Mouse (Mus musculus) CH12.LX (cell line): ENCODE results near the gene Exosc6. TPM values are rescaled to one million over a fixed set of nuclear protein-coding genes. Genes with fewer than 3 reads are reported as not detected.
"Not testable (repeated sequence)": the region's sequence is repeated elsewhere in the genome, so short reads cannot be mapped to it uniquely, and the experiment has no call there.

Experiments used
- DNase-seq: peaks from one replicate; pipeline ENCODE4 v3.0.0-alpha.2; 2013; ENCODE audit errors: extremely low read depth
- H3K27ac ChIP-seq: 2 replicates; pipeline ENCODE4 v1.5.1; 2012; ENCODE audit warnings: low read depth, mild to moderate bottlenecking, control low read depth, moderate library complexity; ENCODE audit not compliant: insufficient read depth
- H3K27me3 ChIP-seq: replicated peaks from 2 replicates; pipeline ENCODE3; 2012; ENCODE audit warnings: inconsistent platforms
- H3K36me3 ChIP-seq, 2 experiments: replicated peaks in 1 of 2; 2 replicates each; pipeline versions ENCODE3 to v1.6.1; 2012; ENCODE audit warnings: inconsistent platforms in 1 of 2, low read length in 1 of 2, mild to moderate bottlenecking in 1 of 2, mixed read lengths in 1 of 2, moderate library complexity in 1 of 2; ENCODE audit not compliant: control insufficient read depth in 1 of 2, insufficient read depth in 1 of 2
- H3K4me1 ChIP-seq, 2 experiments: 2 replicates each; pipeline ENCODE4 v1.6.1; 2012; ENCODE audit warnings: inconsistent platforms in 1 of 2, moderate library complexity in 1 of 2; ENCODE audit not compliant: insufficient read depth in 2 of 2, control insufficient read depth in 1 of 2
- H3K4me2 ChIP-seq: 2 replicates; pipeline ENCODE4 v1.6.1; 2012; ENCODE audit warnings: low read depth, mild to moderate bottlenecking, control low read depth; ENCODE audit not compliant: poor library complexity, insufficient read depth, severe bottlenecking
- H3K4me3 ChIP-seq, 3 experiments: fragments of 150-350 bp in 1 of 3; sonication (generic) in 1 of 3; replicated peaks in 1 of 3; 2 replicates each; pipeline versions ENCODE3 to v1.5.1; 2011 to 2012; ENCODE audit warnings: low read depth in 2 of 3, low read length in 2 of 3, mild to moderate bottlenecking in 2 of 3, moderate library complexity in 2 of 3, control low read depth in 1 of 3, improper control_type of control experiment in 1 of 3, inconsistent platforms in 1 of 3, mixed read lengths in 1 of 3; ENCODE audit not compliant: poor library complexity in 1 of 3
- H3K79me2 ChIP-seq: replicated peaks from 2 replicates; pipeline ENCODE4 v1.6.1; 2012; ENCODE audit warnings: mild to moderate bottlenecking, moderate library complexity; ENCODE audit not compliant: control insufficient read depth, poor library complexity, insufficient read depth, severe bottlenecking; ENCODE audit errors: extremely low read depth
- H3K9ac ChIP-seq: 2 replicates; pipeline ENCODE4 v1.6.1; 2012; ENCODE audit warnings: low read depth, mild to moderate bottlenecking, control low read depth, moderate library complexity; ENCODE audit not compliant: insufficient read depth
- H3K9me3 ChIP-seq: replicated peaks from 2 replicates; pipeline ENCODE3; 2012; ENCODE audit warnings: low read length, inconsistent platforms, mixed read lengths
- CTCF ChIP-seq, 2 experiments: IDR thresholded peaks in 1 of 2; conservative IDR thresholded peaks in 1 of 2; 2 replicates each; pipeline ENCODE4 v1.5.1; 2011 to 2012; ENCODE audit warnings: low read depth in 2 of 2, low read length in 2 of 2, improper control_type of control experiment in 1 of 2, inconsistent platforms in 1 of 2, mild to moderate bottlenecking in 1 of 2, moderate library complexity in 1 of 2
- E2F4 ChIP-seq: IDR thresholded peaks from 2 replicates; pipeline ENCODE4 v1.6.1; 2011; ENCODE audit warnings: low read depth, low read length, improper control_type of control experiment; ENCODE audit not compliant: insufficient replicate concordance
- GABPA ChIP-seq: IDR thresholded peaks from 2 replicates; pipeline ENCODE4 v1.6.1; 2012; ENCODE audit warnings: low read depth, low read length, improper control_type of control experiment, inconsistent platforms; ENCODE audit not compliant: insufficient replicate concordance
- IRF4 ChIP-seq: IDR thresholded peaks from 2 replicates; pipeline ENCODE4 v1.6.1; 2014; ENCODE audit warnings: low read depth, mild to moderate bottlenecking, inconsistent platforms, low read length, improper control_type of control experiment
- JUND ChIP-seq: conservative IDR thresholded peaks from 2 replicates; pipeline ENCODE4 v1.6.1; 2011; ENCODE audit warnings: low read depth, low read length, improper control_type of control experiment
- KAT2A ChIP-seq: IDR thresholded peaks from 2 replicates; pipeline ENCODE4 v1.6.1; 2012; ENCODE audit warnings: low read length, improper control_type of control experiment, inconsistent platforms; ENCODE audit not compliant: insufficient replicate concordance
- MAFK ChIP-seq: IDR thresholded peaks from 2 replicates; pipeline ENCODE4 v1.6.1; 2011; ENCODE audit warnings: low read length, improper control_type of control experiment; ENCODE audit not compliant: insufficient replicate concordance
- MXI1 ChIP-seq: IDR thresholded peaks from 2 replicates; pipeline ENCODE4 v1.6.1; 2011; ENCODE audit warnings: mild to moderate bottlenecking, low read depth, low read length, improper control_type of control experiment
- SIN3A ChIP-seq: IDR thresholded peaks from 2 replicates; pipeline ENCODE4 v1.6.1; 2012; ENCODE audit warnings: low read length, improper control_type of control experiment, inconsistent platforms
- SMC3 ChIP-seq: IDR thresholded peaks from 2 replicates; pipeline ENCODE4 v1.6.1; 2011; ENCODE audit warnings: low read depth, low read length, improper control_type of control experiment
- TBP ChIP-seq: conservative IDR thresholded peaks from 2 replicates; pipeline ENCODE4 v1.6.1; 2011; ENCODE audit warnings: low read depth, low read length, improper control_type of control experiment
- TCF12 ChIP-seq: IDR thresholded peaks from 2 replicates; pipeline ENCODE4 v1.6.1; 2014; ENCODE audit warnings: low read depth, mild to moderate bottlenecking, inconsistent platforms, low read length, improper control_type of control experiment
- USF1 ChIP-seq: IDR thresholded peaks from 2 replicates; pipeline ENCODE4 v1.6.1; 2014; ENCODE audit warnings: low read depth, mild to moderate bottlenecking, inconsistent platforms, low read length, improper control_type of control experiment
- USF2 ChIP-seq: conservative IDR thresholded peaks from 2 replicates; pipeline ENCODE4 v1.6.1; 2011; ENCODE audit warnings: low read depth, low read length, improper control_type of control experiment
- dilution Hi-C: fragments of 300-500 bp; cut with MboI; formaldehyde crosslinking; loops from 2 replicates; pipeline ENCODE4 v1.14.3; 2020; ENCODE audit warnings: low sequenced_read_pairs; ENCODE audit not compliant: extremely low pct_unique_long_range_greater_than_20kb, extremely low pct_ligation_motif_present
- in situ Hi-C: fragments of 300-500 bp; cut with MboI; formaldehyde crosslinking; loops from 3 replicates; pipeline ENCODE4 v1.14.3; 2019; ENCODE audit warnings: low sequenced_read_pairs, low pct_ligation_motif_present, low pct_unique_long_range_greater_than_20kb, mixed read lengths
- polyA plus RNA-seq: library from polyadenylated mRNA; unstranded; fragments of >175 nt; gene quantifications from 2 replicates; pipeline ENCODE4 v1.2.1, GENCODE M21; 2012; ENCODE audit warnings: low read depth; ENCODE audit not compliant: insufficient read length
- total RNA-seq, 2 experiments: library from RNA; depleted of rRNA; stranded (reverse); fragments of 300-350 nt in 1 of 2; fragments of >200 nt in 1 of 2; gene quantifications; 2 replicates each; pipeline ENCODE4 v1.2.3; 2012 to 2014

Exosc6 gene
- total and polyA plus RNA-seq, 3 experiments, result 3.9 to 20.3 (median 3.9) TPM

DNA sequence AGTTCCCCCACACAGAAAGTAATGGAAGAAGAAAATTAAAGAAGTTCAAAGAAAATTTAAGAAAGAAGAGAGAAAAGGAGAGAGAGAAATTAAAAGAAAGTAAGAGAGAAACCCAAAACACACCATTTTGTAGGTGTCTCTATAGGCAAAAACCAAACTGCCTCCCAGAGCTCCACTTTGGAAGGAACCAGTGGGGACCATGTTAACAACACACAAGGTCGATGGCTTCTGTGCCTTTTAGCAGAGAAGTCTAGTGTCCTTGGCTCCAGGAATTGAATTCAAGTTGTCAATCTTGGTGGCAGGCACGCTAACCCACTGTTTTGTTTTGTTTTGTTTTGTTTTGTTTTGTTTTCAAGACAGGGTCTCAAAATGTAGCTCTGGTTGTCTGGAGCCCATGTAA, 6.8 kb downstream of the Exosc6 start:
- Histone ChIP-seq H3K9ac (no peak overlapping the region), H3K36me3 (peaks cover 3 to 8% of the 10 kb centered on the region in 2 experiments), H3K27me3 (peaks cover 29% of the 10 kb centered on the region), H3K4me2 (peak overlapping the region; percentile 81), H3K9me3 (no peaks in the 10 kb centered on the region), H3K27ac (no peak overlapping the region), H3K4me3 (peak overlapping the region in 1 of 3 experiments; percentile 11), H3K4me1 (peaks cover 4 to 21% of the 10 kb centered on the region in 2 experiments), H3K79me2 (0 out of 2 replicates have a peak, but pooled peaks cover under 1% of the 10 kb centered on the region)
- DNase-seq, result no peak
- TF ChIP-seq IRF4, result no peak
- TF ChIP-seq SIN3A, result 0 out of 2 replicates have a peak, but pooled peaks have one; percentile 44
- no peak for TF ChIP-seq MAFK
- in situ Hi-C loops, result no loop called here
- dilution Hi-C loops, result no loop called here

DNA sequence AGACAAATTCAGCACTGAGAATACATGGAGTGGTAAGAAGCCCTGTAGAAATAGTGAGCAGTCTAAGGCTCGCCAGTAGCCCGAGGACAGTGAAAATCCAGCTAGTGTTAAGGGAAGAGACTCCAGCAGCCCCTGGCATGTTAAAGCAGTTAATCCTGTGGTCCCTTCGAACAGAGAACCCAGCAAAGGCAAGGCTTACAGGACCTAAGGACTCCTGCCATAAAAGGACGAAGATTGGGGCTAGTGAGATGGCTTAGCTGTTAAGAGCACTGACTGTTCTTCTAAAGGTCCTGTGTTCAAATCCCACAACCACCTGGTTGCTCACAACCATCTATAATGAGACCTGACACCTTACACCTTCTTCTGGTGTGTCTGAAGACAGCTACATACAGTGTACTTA, 10.2 kb downstream of the Exosc6 start:
- Histone ChIP-seq H3K9me3 (no peaks in the 10 kb centered on the region), H3K27ac (no peak overlapping the region), H3K9ac (no peak overlapping the region), H3K4me2 (no peak overlapping the region), H3K4me1 (peaks cover 0 to 3% of the 10 kb centered on the region in 2 experiments; a peak in 2 of 4 replicates), H3K4me3 (no peak overlapping the region), H3K36me3 (no peaks in the 10 kb centered on the region), H3K27me3 (peaks cover 39% of the 10 kb centered on the region), H3K79me2 (no peaks in the 10 kb centered on the region)
- TF ChIP-seq MXI1, result no peak
- no peak for TF ChIP-seq GABPA
- no peak for TF ChIP-seq USF1
- 0 out of 2 replicates have a peak, but pooled peaks have one; percentile 43 for TF ChIP-seq TBP
- dilution Hi-C loops (no loop called here), in situ Hi-C loops (no loop called here)
- DNase-seq, result no peak

DNA sequence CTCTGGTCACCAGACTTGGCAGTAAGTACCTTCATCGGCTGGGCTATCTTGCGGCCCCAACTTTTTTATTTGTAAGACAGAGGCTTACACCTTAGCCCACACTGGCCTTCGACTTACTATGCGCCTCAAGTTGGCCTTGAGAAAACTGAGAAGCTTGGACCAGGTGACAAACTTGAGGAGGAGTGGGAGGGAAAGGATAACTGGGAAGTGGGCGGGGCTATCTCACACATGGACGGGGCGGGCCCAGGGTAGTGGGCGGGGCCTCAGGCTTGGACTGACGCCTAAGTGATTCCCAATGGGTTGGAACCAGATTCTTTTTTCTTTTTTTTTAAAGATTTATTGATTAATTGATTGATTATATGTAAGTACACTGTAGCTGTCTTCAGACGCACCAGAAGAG, 11.3 kb downstream of the Exosc6 start:
- no peak for DNase-seq
- Histone ChIP-seq H3K4me1 (peaks cover 0 to 3% of the 10 kb centered on the region in 2 experiments; a peak in 1 of 4 replicates), H3K27ac (no peak overlapping the region), H3K36me3 (no peaks in the 10 kb centered on the region), H3K27me3 (peaks cover 49% of the 10 kb centered on the region), H3K9me3 (no peaks in the 10 kb centered on the region), H3K79me2 (no peaks in the 10 kb centered on the region), H3K9ac (no peak overlapping the region), H3K4me2 (no peak overlapping the region), H3K4me3 (no peak overlapping the region)
- dilution Hi-C loops, result no loop called here
- TF ChIP-seq USF1 (no peak), E2F4 (no peak), JUND (no peak), USF2 (no peak), TCF12 (no peak), SMC3 (no peak), KAT2A (no peak), CTCF (conservative IDR thresholded peaks at IDR 0.05 in 1 of 2, IDR thresholded peaks at IDR 0.05 in 1 of 2; ENCODE audit: low read depth in 2 of 2, low read length in 2 of 2) (no peak), GABPA (no peak)
- in situ Hi-C loops, result no loop called here

DNA sequence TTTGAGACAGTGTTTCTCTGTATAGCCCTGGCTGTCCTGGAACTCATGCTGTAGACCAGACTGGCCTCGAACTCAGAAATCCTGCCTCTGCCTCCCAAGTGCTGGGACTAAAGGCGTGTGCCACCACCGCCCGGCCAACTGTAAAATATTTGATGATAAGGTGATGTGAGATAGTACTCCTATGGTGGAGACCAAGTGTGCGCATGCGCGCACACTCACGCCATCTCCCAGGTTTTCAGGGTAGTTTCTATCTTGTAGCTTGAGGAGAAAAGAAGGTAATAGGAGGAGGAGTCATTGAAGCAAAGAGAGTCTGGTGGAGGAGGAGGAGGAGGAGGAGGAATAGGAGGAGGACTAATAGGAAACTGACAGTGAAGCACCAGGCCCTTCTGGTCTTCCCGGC, 12.5 kb downstream of the Exosc6 start:
- H3K4me1 ChIP-seq, H3K4me3 ChIP-seq: not testable (repeated sequence)

More for the DNA sequence above, 12.5 kb downstream of the Exosc6 start:
- H3K4me2 ChIP-seq, H3K9me3 ChIP-seq, in situ Hi-C loops, H3K79me2 ChIP-seq, H3K36me3 ChIP-seq, dilution Hi-C loops, H3K9ac ChIP-seq, H3K27ac ChIP-seq, DNase-seq: not testable (repeated sequence)
- H3K27me3 ChIP-seq, result peaks cover 52% of the 10 kb centered on the region
